Mouse (Mus musculus) kidney, postnatal 0 days (tissue): Measurements from ENCODE around the gene Mr1. TPM values are rescaled to one million over a fixed set of nuclear protein-coding genes. Genes with fewer than 3 reads are reported as not detected.

ENCODE experiments used
- ATAC-seq: fragments of 200-750 bp; cut with Nextera tagmentation; replicated peaks from 2 replicates; pipeline ENCODE4 v1.8.0; 2017; ENCODE audit warnings: low read depth, moderate number of reproducible peaks, moderate TSS enrichment, moderate library complexity; ENCODE audit not compliant: low FRiP score
- DNase-seq: peaks from one replicate; pipeline ENCODE4 v3.0.0-alpha.2; 2016; ENCODE audit warnings: low spot score
- H3K27ac ChIP-seq: fragments of 300-500 bp; sonication (generic); 2 replicates; pipeline ENCODE4 v1.5.1; 2014; ENCODE audit warnings: mild to moderate bottlenecking
- H3K27me3 ChIP-seq: fragments of 300-500 bp; sonication (generic); 2 replicates; pipeline ENCODE4 v1.6.1; 2014; ENCODE audit warnings: low read length, mixed read lengths; ENCODE audit not compliant: insufficient read depth
- H3K36me3 ChIP-seq: fragments of 300-500 bp; sonication (generic); 2 replicates; pipeline ENCODE4 v1.6.1; 2014; ENCODE audit warnings: low read length, mixed read lengths; ENCODE audit not compliant: insufficient read depth
- H3K4me1 ChIP-seq: fragments of 300-500 bp; sonication (generic); replicated peaks from 2 replicates; pipeline ENCODE4 v1.6.1; 2014; ENCODE audit warnings: antibody characterized with exemption, low read length, mixed read lengths; ENCODE audit not compliant: insufficient read depth
- H3K4me2 ChIP-seq: fragments of 300-500 bp; sonication (generic); 2 replicates; pipeline ENCODE4 v1.6.1; 2014; ENCODE audit warnings: mild to moderate bottlenecking, low read length, moderate library complexity, mixed read lengths
- H3K4me3 ChIP-seq: fragments of 300-500 bp; sonication (generic); replicated peaks from 2 replicates; pipeline ENCODE4 v1.5.1; 2014; ENCODE audit warnings: low read depth, low read length
- H3K9ac ChIP-seq: fragments of 300-500 bp; sonication (generic); 2 replicates; pipeline ENCODE4 v1.6.1; 2014; ENCODE audit warnings: low read depth, low read length
- H3K9me3 ChIP-seq: fragments of 300-500 bp; sonication (generic); replicated peaks from 2 replicates; pipeline ENCODE4 v1.6.1; 2016; ENCODE audit warnings: low read length, inconsistent platforms, mixed read lengths
- CTCF ChIP-seq: IDR thresholded peaks from 2 replicates; pipeline ENCODE4 v1.5.1; 2016; ENCODE audit warnings: antibody characterized with exemption, low read depth, mild to moderate bottlenecking, moderate library complexity
- WGBS: fragments of 180-500 bp; shearing (Covaris S2); extraction: QIAGEN DNeasy Blood & Tissue Kit; methylation state at CpG from one replicate; pipeline ENCODE4 v1.1.7; 2014; 5-methylcytosine and 5-hydroxymethylcytosine counted together
- polyA plus RNA-seq: library from polyadenylated mRNA; unstranded; fragments of >200 nt; fragmentation: Nextera tagmentation; extraction: Ambion mirVana; gene quantifications from 2 replicates; pipeline ENCODE4 v1.2.1, GENCODE M21; 2015

Gene Mr1
- polyA plus RNA-seq, 1 experiment from 2014 or later: 7.9 TPM

GRCm38 (mm10) chr1:155099280-155099848, 47.2 kb downstream of the Mr1 start, which contains the start of gene Ier5:
Gene Ier5, minus strand, starts transcription at chr1:155099636.
- H3K4me3 ChIP-seq: peak within 1 kb of the TSS; percentile 96
- DNase-seq: peak; percentile 99
- no peaks in the 10 kb centered on the region for H3K27me3 ChIP-seq
- no peaks in the 10 kb centered on the region; the same call in 1 of the 2 replicates for H3K4me1 ChIP-seq
- peak within 1 kb of the TSS; percentile 74 for H3K4me2 ChIP-seq
- no peaks in the 10 kb centered on the region for H3K36me3 ChIP-seq
- H3K9ac ChIP-seq: peak within 1 kb of the TSS; percentile 98
- WGBS: 0% methylated on average over 40 of the region's 40 CpGs
- no peak for TF ChIP-seq CTCF
- H3K27ac ChIP-seq: peak within 1 kb of the TSS; percentile 86
- no peaks in the 10 kb centered on the region for H3K9me3 ChIP-seq
- peak; percentile 98 for ATAC-seq

GRCm38 (mm10) chr1:155098486-155099279, 47.9 kb downstream of the Mr1 start:
- peak overlapping the region; percentile 74 for H3K4me2 ChIP-seq
- peak overlapping the region; percentile 86 for H3K27ac ChIP-seq
- H3K9me3 ChIP-seq: no peaks in the 10 kb centered on the region
- ATAC-seq: peak; percentile 64
- peak overlapping the region; percentile 98 for H3K9ac ChIP-seq
- no peaks in the 10 kb centered on the region for H3K36me3 ChIP-seq
- no peaks in the 10 kb centered on the region for H3K27me3 ChIP-seq
- DNase-seq: peak; percentile 53
- TF ChIP-seq CTCF: no peak
- peak overlapping the region; percentile 96 for H3K4me3 ChIP-seq
- peaks cover 2% of the 10 kb centered on the region for H3K4me1 ChIP-seq
- 1% methylated on average over 88 of the region's 93 CpGs for WGBS

- no peaks in the 10 kb centered on the region for H3K9me3 ChIP-seq
- H3K36me3 ChIP-seq: no peaks in the 10 kb centered on the region
- H3K27ac ChIP-seq: peak overlapping the region; percentile 86
- no peaks in the 10 kb centered on the region for H3K27me3 ChIP-seq
- peak overlapping the region; percentile 98 for H3K9ac ChIP-seq
- peak overlapping the region; percentile 96 for H3K4me3 ChIP-seq
- DNase-seq (peak; percentile 71), ATAC-seq (peak; percentile 3; the same call in 1 of the 2 replicates)
- H3K4me1 ChIP-seq: peaks cover 9% of the 10 kb centered on the region
- WGBS: under 1% methylated on average over 33 of the region's 33 CpGs
- peak overlapping the region; percentile 74 for H3K4me2 ChIP-seq
- TF ChIP-seq CTCF: no peak
Measured at GRCm38 (mm10) chr1:155097931-155098485, 48.6 kb downstream of the Mr1 start.

- DNase-seq: no peak
- WGBS: 31% methylated on average over 6 of the region's 6 CpGs
- H3K27ac ChIP-seq: no peak overlapping the region
Measured at GRCm38 (mm10) chr1:155097354-155097753, 49.3 kb downstream of the Mr1 start.

GRCm38 (mm10) chr1:155096620-155097261, 49.9 kb downstream of the Mr1 start:
- Histone ChIP-seq H3K27me3 (no peaks in the 10 kb centered on the region), H3K36me3 (no peaks in the 10 kb centered on the region), H3K4me2 (peak overlapping the region; percentile 74), H3K9me3 (no peaks in the 10 kb centered on the region), H3K9ac (no peak overlapping the region), H3K27ac (no peak overlapping the region), H3K4me3 (peak overlapping the region; percentile 96), H3K4me1 (peaks cover 21% of the 10 kb centered on the region)
- no peak for ATAC-seq
- DNase-seq: no peak
- WGBS: 76% methylated on average over 4 of the region's 4 CpGs
- no peak for TF ChIP-seq CTCF

More at GRCm38 (mm10) chr1:155097354-155097753, 49.3 kb downstream of the Mr1 start:
- ATAC-seq: no peak
- peak overlapping the region; percentile 98; the same call in 1 of the 2 replicates for H3K9ac ChIP-seq
- no peak for TF ChIP-seq CTCF
- no peaks in the 10 kb centered on the region for H3K36me3 ChIP-seq
- H3K9me3 ChIP-seq: no peaks in the 10 kb centered on the region
- H3K27me3 ChIP-seq: no peaks in the 10 kb centered on the region
- H3K4me3 ChIP-seq: peak overlapping the region; percentile 96
- H3K4me1 ChIP-seq: peaks cover 15% of the 10 kb centered on the region
- H3K4me2 ChIP-seq: peak overlapping the region; percentile 74
